Mouse (Mus musculus): ENCODE data around the gene Bcdin3d. TPM values are rescaled to one million over a fixed set of nuclear protein-coding genes. Genes with fewer than 3 reads are reported as not detected.

Gene Bcdin3d
- polyA plus RNA-seq, 1 experiment from 2014 or later: 10.4 TPM

DNA sequence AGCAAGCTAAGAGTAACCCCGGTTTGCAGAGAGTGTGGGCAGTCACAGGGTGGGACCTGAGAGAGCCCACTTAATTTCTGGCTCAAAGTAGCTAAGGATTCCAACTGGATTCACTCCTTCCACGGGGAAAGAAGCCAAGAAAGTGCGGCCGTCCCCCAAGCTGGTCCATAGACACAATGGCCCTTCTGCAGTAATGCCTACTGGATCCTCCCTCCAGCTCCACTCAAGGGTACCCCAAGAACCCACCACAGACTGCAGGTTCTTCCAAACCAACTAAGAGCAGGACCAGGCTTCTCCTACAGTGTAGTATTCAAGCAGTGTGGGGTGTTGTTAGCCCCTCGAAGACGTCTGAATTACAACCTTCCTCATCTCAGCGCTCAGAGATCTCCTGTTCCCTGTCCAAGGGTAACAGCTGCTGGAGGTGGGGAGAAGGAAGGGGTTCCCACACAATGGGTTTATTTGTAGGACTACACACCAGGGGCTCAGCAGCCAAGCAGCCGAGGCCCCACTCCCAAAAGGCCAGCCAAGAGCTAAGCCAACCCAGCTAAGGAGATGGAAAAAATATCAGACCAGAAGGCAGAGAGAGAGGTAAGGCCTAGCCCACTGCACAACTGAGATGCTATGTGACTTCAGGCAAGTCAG, 33.6 kb downstream of the Bcdin3d start:
- no peak overlapping the region for H3K9ac ChIP-seq (ENCODE audit: low read length)
- peaks cover 3% of the 10 kb centered on the region for H3K4me1 ChIP-seq (replicated peaks; ENCODE audit: control insufficient read depth, insufficient read depth)
- H3K27me3 ChIP-seq (ENCODE audit: control insufficient read depth, insufficient read depth, low read length): no peaks in the 10 kb centered on the region
- DNase-seq (ENCODE audit: low spot score) (no peak), ATAC-seq (ENCODE audit: low FRiP score, low TSS enrichment) (no peak)
- no peak overlapping the region for H3K4me3 ChIP-seq (ENCODE audit: low read depth, low read length)
- 23% methylated on average over 8 of the region's 8 CpGs for WGBS
- no peak overlapping the region; the same call in 1 of the 2 replicates for H3K4me2 ChIP-seq (replicated peaks; ENCODE audit: low read depth)
- no peaks in the 10 kb centered on the region for H3K36me3 ChIP-seq (ENCODE audit: control insufficient read depth, insufficient read depth, low read length)
- no peaks in the 10 kb centered on the region for H3K9me3 ChIP-seq (ENCODE audit: control insufficient read depth, low read length)
- H3K27ac ChIP-seq (replicated peaks): peak overlapping the region; percentile 67
- TF ChIP-seq CTCF (IDR thresholded peaks at IDR 0.05; ENCODE audit: low read depth): no peak
- no peak for TF ChIP-seq EP300 (optimal IDR thresholded peaks at IDR 0.05)

- 36% methylated on average over 2 of the region's 2 CpGs for WGBS
- Histone ChIP-seq H3K9ac (ENCODE audit: low read length) (no peak overlapping the region), H3K4me3 (ENCODE audit: low read depth, low read length) (no peak overlapping the region), H3K27ac (replicated peaks) (peak overlapping the region; percentile 67), H3K9me3 (ENCODE audit: control insufficient read depth, low read length) (no peaks in the 10 kb centered on the region), H3K27me3 (ENCODE audit: control insufficient read depth, insufficient read depth, low read length) (no peaks in the 10 kb centered on the region), H3K4me2 (replicated peaks; ENCODE audit: low read depth) (peak overlapping the region; percentile 17; the same call in 1 of the 2 replicates), H3K36me3 (ENCODE audit: control insufficient read depth, insufficient read depth, low read length) (no peaks in the 10 kb centered on the region), H3K4me1 (replicated peaks; ENCODE audit: control insufficient read depth, insufficient read depth) (peaks cover 3% of the 10 kb centered on the region)
- TF ChIP-seq EP300 (optimal IDR thresholded peaks at IDR 0.05) (no peak), CTCF (IDR thresholded peaks at IDR 0.05; ENCODE audit: low read depth) (no peak)
- ATAC-seq (ENCODE audit: low FRiP score, low TSS enrichment): peak; percentile 84
- peak; percentile 73 for DNase-seq (ENCODE audit: low spot score)
Measured at GRCm38 (mm10) chr15:99440112-99440815, 34.3 kb downstream of the Bcdin3d start.

GRCm38 (mm10) chr15:99438966-99439698, 35.4 kb downstream of the Bcdin3d start:
- Histone ChIP-seq H3K9ac (ENCODE audit: low read length) (no peak overlapping the region), H3K27ac (replicated peaks) (no peak overlapping the region; the same call in 1 of the 2 replicates), H3K4me2 (replicated peaks; ENCODE audit: low read depth) (no peak overlapping the region), H3K4me3 (ENCODE audit: low read depth, low read length) (no peak overlapping the region), H3K4me1 (replicated peaks; ENCODE audit: control insufficient read depth, insufficient read depth) (peaks cover 3% of the 10 kb centered on the region), H3K27me3 (ENCODE audit: control insufficient read depth, insufficient read depth, low read length) (no peaks in the 10 kb centered on the region), H3K9me3 (ENCODE audit: control insufficient read depth, low read length) (no peaks in the 10 kb centered on the region), H3K36me3 (ENCODE audit: control insufficient read depth, insufficient read depth, low read length) (no peaks in the 10 kb centered on the region)
- ATAC-seq (ENCODE audit: low FRiP score, low TSS enrichment): no peak
- no peak for TF ChIP-seq EP300 (optimal IDR thresholded peaks at IDR 0.05)
- TF ChIP-seq CTCF (IDR thresholded peaks at IDR 0.05; ENCODE audit: low read depth): no peak
- 60% methylated on average over 8 of the region's 8 CpGs for WGBS
- no peak for DNase-seq (ENCODE audit: low spot score)

DNA sequence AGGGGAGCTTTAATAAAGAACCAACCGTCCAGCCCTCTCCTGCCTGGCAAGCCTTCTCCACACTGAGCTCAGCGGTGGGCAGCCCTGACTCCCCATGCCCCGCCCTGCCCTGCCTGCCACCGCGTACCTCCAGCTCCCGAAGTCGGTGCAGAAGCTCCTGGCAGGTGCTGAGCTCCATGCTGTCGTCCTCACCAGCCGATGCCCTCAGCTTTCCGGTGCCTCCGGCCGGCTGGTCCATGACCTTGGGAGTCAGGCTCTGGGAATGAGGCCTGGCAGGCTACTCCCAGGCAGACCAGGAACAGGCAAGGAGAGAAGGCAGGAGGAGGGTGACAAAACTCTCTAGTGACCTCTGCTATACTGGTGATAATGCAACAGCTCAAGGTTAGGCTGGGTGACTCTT, 40.6 kb downstream of the Bcdin3d start:
- WGBS: 68% methylated on average over 11 of the region's 12 CpGs

GRCm38 (mm10) chr15:99433081-99433718, 41.3 kb downstream of the Bcdin3d start:
- ATAC-seq (ENCODE audit: low FRiP score, low TSS enrichment) (no peak), DNase-seq (ENCODE audit: low spot score) (no peak)
- WGBS: 88% methylated on average over 16 of the region's 16 CpGs
- H3K27me3 ChIP-seq (ENCODE audit: control insufficient read depth, insufficient read depth, low read length): no peaks in the 10 kb centered on the region
- H3K4me3 ChIP-seq (ENCODE audit: low read depth, low read length): no peak overlapping the region
- no peak overlapping the region for H3K27ac ChIP-seq (replicated peaks)
- H3K9ac ChIP-seq (ENCODE audit: low read length): peak overlapping the region; percentile 13; the same call in 1 of the 2 replicates
- no peaks in the 10 kb centered on the region; the same call in 1 of the 2 replicates for H3K4me1 ChIP-seq (replicated peaks; ENCODE audit: control insufficient read depth, insufficient read depth)
- peaks cover 7% of the 10 kb centered on the region; the same call in 1 of the 2 replicates for H3K36me3 ChIP-seq (ENCODE audit: control insufficient read depth, insufficient read depth, low read length)
- H3K4me2 ChIP-seq (replicated peaks; ENCODE audit: low read depth): no peak overlapping the region
- TF ChIP-seq EP300 (optimal IDR thresholded peaks at IDR 0.05) (no peak), CTCF (IDR thresholded peaks at IDR 0.05; ENCODE audit: low read depth) (no peak)
- H3K9me3 ChIP-seq (ENCODE audit: control insufficient read depth, low read length): no peaks in the 10 kb centered on the region

More for the DNA sequence above, 40.6 kb downstream of the Bcdin3d start:
- Histone ChIP-seq H3K36me3 (ENCODE audit: control insufficient read depth, insufficient read depth, low read length) (peaks cover 7% of the 10 kb centered on the region; the same call in 1 of the 2 replicates), H3K4me2 (replicated peaks; ENCODE audit: low read depth) (no peak overlapping the region), H3K4me1 (replicated peaks; ENCODE audit: control insufficient read depth, insufficient read depth) (no peaks in the 10 kb centered on the region; the same call in none of the 2 replicates), H3K27ac (replicated peaks) (no peak overlapping the region), H3K27me3 (ENCODE audit: control insufficient read depth, insufficient read depth, low read length) (no peaks in the 10 kb centered on the region), H3K4me3 (ENCODE audit: low read depth, low read length) (no peak overlapping the region), H3K9ac (ENCODE audit: low read length) (no peak overlapping the region), H3K9me3 (ENCODE audit: control insufficient read depth, low read length) (no peaks in the 10 kb centered on the region)
- TF ChIP-seq EP300 (optimal IDR thresholded peaks at IDR 0.05) (no peak), CTCF (IDR thresholded peaks at IDR 0.05; ENCODE audit: low read depth) (no peak)
- peak; percentile 22; the same call in 1 of the 2 replicates for ATAC-seq (ENCODE audit: low FRiP score, low TSS enrichment)
- peak; percentile 35 for DNase-seq (ENCODE audit: low spot score)

Measured in stomach, postnatal 0 days (tissue).